Mouse (Mus musculus) myocyte (in vitro differentiated cells): Measurements from ENCODE around the gene Gpr152.

Experiments used
- CEBPB ChIP-seq: IDR thresholded peaks from 2 replicates; pipeline ENCODE4 v1.6.1; 2011; ENCODE audit warnings: mild to moderate bottlenecking, moderate library complexity; ENCODE audit not compliant: poor library complexity, insufficient read depth, severe bottlenecking
- E2F4 ChIP-seq: IDR thresholded peaks from one replicate; pipeline ENCODE4 v1.6.1; 2011; ENCODE audit warnings: mild to moderate bottlenecking, control low read depth, moderate library complexity; ENCODE audit not compliant: insufficient read depth
- MAX ChIP-seq: IDR thresholded peaks from one replicate; pipeline ENCODE4 v1.6.1; 2011; ENCODE audit warnings: low read depth, mild to moderate bottlenecking, control low read depth
- MYOG ChIP-seq, 3 experiments: IDR thresholded peaks; one replicate each; pipeline ENCODE4 v1.6.1; 2011; ENCODE audit warnings: control low read depth in 2 of 3, low read depth in 2 of 3, mild to moderate bottlenecking in 2 of 3; ENCODE audit not compliant: insufficient read length in 2 of 3, control insufficient read depth in 1 of 3, insufficient read depth in 1 of 3
- POLR2A ChIP-seq: IDR thresholded peaks from one replicate; pipeline ENCODE4 v1.6.1; 2011; ENCODE audit warnings: low read depth, mild to moderate bottlenecking, control low read depth, moderate library complexity; ENCODE audit not compliant: insufficient read length
- POLR2AphosphoS2 ChIP-seq: IDR thresholded peaks from one replicate; pipeline ENCODE4 v1.6.1; 2011; ENCODE audit warnings: low read depth, control low read depth; ENCODE audit not compliant: insufficient read length
- REST ChIP-seq: IDR thresholded peaks from one replicate; pipeline ENCODE4 v1.6.1; 2011; ENCODE audit warnings: mild to moderate bottlenecking, control low read depth, moderate library complexity; ENCODE audit not compliant: insufficient read depth, insufficient read length
- SRF ChIP-seq: IDR thresholded peaks from one replicate; pipeline ENCODE4 v1.6.1; 2011; ENCODE audit warnings: low read depth; ENCODE audit not compliant: control insufficient read depth, insufficient read length
- TCF12 ChIP-seq: IDR thresholded peaks from one replicate; pipeline ENCODE4 v1.6.1; 2011; ENCODE audit warnings: mild to moderate bottlenecking, control low read depth; ENCODE audit not compliant: poor library complexity, insufficient read depth, severe bottlenecking
- TCF3 ChIP-seq: IDR thresholded peaks from one replicate; pipeline ENCODE4 v1.6.1; 2011; ENCODE audit warnings: low read depth, control low read depth; ENCODE audit not compliant: insufficient read length
- USF1 ChIP-seq: IDR thresholded peaks from one replicate; pipeline ENCODE4 v1.6.1; 2011; ENCODE audit warnings: low read depth, mild to moderate bottlenecking, control low read depth, moderate library complexity

DNA sequence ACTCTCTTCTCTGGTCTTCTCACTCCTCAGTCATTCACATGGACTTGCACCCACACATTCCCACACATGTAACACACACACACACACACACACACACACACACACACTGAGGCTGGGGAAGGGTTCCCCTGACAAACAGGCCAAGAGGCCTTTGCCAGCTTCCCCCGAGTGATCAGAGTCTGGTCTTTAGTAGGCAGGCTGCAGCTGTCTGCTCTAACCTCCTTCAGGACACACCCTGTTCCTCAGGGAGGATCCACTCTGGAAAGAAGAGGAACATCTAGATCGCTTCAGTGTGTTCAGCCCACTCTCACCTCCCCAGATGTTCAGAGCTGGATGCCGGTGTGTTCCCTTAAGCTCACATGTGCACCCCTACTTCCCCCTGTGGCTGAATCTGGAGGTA lies 45.2 kb upstream of the Gpr152 start:
- TF ChIP-seq POLR2AphosphoS2 (no peak), POLR2A (peak; percentile 23), USF1 (no peak), TCF3 (no peak), E2F4 (no peak), MYOG (IDR thresholded peaks at IDR 0.05; ENCODE audit: control insufficient read depth in 1 of 3, insufficient read depth in 1 of 3, insufficient read length in 2 of 3, low read depth in 2 of 3) (peak; percentile 3 to 87 (median 83)), TCF12 (peak; percentile 44), CEBPB (no peak), SRF (no peak), MAX (no peak), REST (no peak)
